21 mouse cellular contexts compared by ENCODE assay signal in the genomic region with DNA sequence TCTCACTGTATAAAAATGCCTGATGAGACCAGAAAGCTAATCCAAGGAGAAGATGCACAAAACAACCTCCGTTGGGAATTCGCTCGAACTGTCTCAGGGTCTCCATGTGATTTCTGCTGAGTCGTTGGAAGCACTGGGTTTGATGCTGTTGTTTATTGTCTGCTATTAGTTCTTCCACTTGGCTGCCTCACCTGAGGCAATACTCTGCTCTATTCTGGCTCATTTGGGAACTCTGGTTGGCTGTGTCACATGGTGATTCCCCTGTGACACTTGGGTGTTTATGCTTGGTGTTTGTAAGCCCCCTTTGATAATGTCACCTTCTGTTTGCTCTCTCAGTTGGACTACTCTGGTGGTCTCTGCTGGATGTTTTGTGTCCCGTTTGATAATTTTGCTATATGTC.
DNase-seq lines count a peak whose midpoint lies in the region; ATAC-seq lines count a peak whose summit lies in the region.
"Had no signal": no experiment of that assay in that cellular context is flagged by ENCODE, and none has a peak within 500 bp of the region (broad histone marks: within the 10 kb centered on the region; RNA-seq: fewer than 3 reads in every experiment).

No protein-coding gene starts in this region.

- H3K36me3 ChIP-seq in heart, embryonic 10.5 days: no peaks in the 10 kb centered on the region
- no peaks in the 10 kb centered on the region for H3K36me3 ChIP-seq in neural tube, embryonic 13.5 days
- no peaks in the 10 kb centered on the region for H3K36me3 ChIP-seq in neural tube, embryonic 15.5 days
- H3K36me3 ChIP-seq: G1E had no signal

- H3K4me1 ChIP-seq in heart, embryonic 10.5 days: peaks cover 15% of the 10 kb centered on the region
- peaks cover 60% of the 10 kb centered on the region for H3K4me1 ChIP-seq in neural tube, embryonic 13.5 days (replicated peaks)
- peaks cover 12% of the 10 kb centered on the region; the same call in 1 of the 2 replicates for H3K4me1 ChIP-seq in neural tube, embryonic 15.5 days

- H3K4me3 ChIP-seq in heart, embryonic 10.5 days: no peak overlapping the region
- no peak overlapping the region for H3K4me3 ChIP-seq in neural tube, embryonic 13.5 days
- H3K4me3 ChIP-seq in neural tube, embryonic 15.5 days (replicated peaks): no peak overlapping the region

- no peak overlapping the region for H3K9ac ChIP-seq in neural tube, embryonic 13.5 days
- no peak overlapping the region for H3K9ac ChIP-seq in neural tube, embryonic 15.5 days (replicated peaks)

- no peaks in the 10 kb centered on the region for H3K9me3 ChIP-seq in heart, embryonic 10.5 days
- no peaks in the 10 kb centered on the region for H3K9me3 ChIP-seq in neural tube, embryonic 13.5 days
- no peaks in the 10 kb centered on the region for H3K9me3 ChIP-seq in neural tube, embryonic 15.5 days (replicated peaks)

- H3K27me3 ChIP-seq in heart, embryonic 10.5 days (ENCODE audit: insufficient read depth, poor library complexity, severe bottlenecking): no peaks in the 10 kb centered on the region
- H3K27me3 ChIP-seq in neural tube, embryonic 13.5 days: no peaks in the 10 kb centered on the region
- H3K27me3 ChIP-seq in neural tube, embryonic 15.5 days (replicated peaks): no peaks in the 10 kb centered on the region
- H3K27me3 ChIP-seq: CH12.LX, Patski had no signal

- DNase-seq in heart, adult 11 months: peak; percentile 69
- DNase-seq in heart, embryonic 10.5 days (ENCODE audit: low spot score): no peak
- peak; percentile 60 for DNase-seq in retina, postnatal 1 day
- DNase-seq in retina, embryonic 14.5 days (ENCODE audit: low spot score): no peak
- DNase-seq: adrenal gland, adult 2 months; adrenal gland, adult 8-10 months; adrenal gland, postnatal 10 days; adrenal gland, postnatal 14 days; adrenal gland, postnatal 25 days; adrenal gland, postnatal 36 days; B cell, adult 2 months; cerebellum, adult 11 months; cerebellum, adult 11-12 months; cerebellum, adult 18-20 months had no signal

- H3K4me2 ChIP-seq in neural tube, embryonic 13.5 days: no peak overlapping the region
- H3K4me2 ChIP-seq in neural tube, embryonic 15.5 days: no peak overlapping the region

- H3K27ac ChIP-seq in heart, embryonic 10.5 days: no peak overlapping the region
- H3K27ac ChIP-seq in neural tube, embryonic 13.5 days (replicated peaks): peak overlapping the region; percentile 39; the same call in 1 of the 2 replicates
- H3K27ac ChIP-seq in neural tube, embryonic 15.5 days (replicated peaks): no peak overlapping the region

- WGBS in heart, embryonic 10.5 days: 73% methylated on average over 5 of the region's 5 CpGs
- WGBS in neural tube, embryonic 13.5 days: 48% methylated on average over 5 of the region's 5 CpGs
- WGBS in neural tube, embryonic 15.5 days: 52% methylated on average over 5 of the region's 5 CpGs

- ATAC-seq in neural tube, embryonic 13.5 days (ENCODE audit: low read depth): no peak
- no peak for ATAC-seq in neural tube, embryonic 15.5 days (ENCODE audit: low FRiP score)
- ATAC-seq: activated CD4-positive, CD25-positive, alpha-beta regulatory T cell, adult 4 months; CD4-positive, CD25-positive, alpha-beta regulatory T cell, adult 4 months; Patski had no signal

Comparison
In these comparisons a context has a peak if more than half of its experiments do, and no peak if none do; other contexts are left out.
1. DNase-seq: peak in heart, adult 11 months (single experiment) and retina, postnatal 1 day (single experiment); none in heart, embryonic 10.5 days (single experiment) and retina, embryonic 14.5 days (single experiment).